Mouse (Mus musculus): ENCODE measurements around the gene Kpna1.

DNA sequence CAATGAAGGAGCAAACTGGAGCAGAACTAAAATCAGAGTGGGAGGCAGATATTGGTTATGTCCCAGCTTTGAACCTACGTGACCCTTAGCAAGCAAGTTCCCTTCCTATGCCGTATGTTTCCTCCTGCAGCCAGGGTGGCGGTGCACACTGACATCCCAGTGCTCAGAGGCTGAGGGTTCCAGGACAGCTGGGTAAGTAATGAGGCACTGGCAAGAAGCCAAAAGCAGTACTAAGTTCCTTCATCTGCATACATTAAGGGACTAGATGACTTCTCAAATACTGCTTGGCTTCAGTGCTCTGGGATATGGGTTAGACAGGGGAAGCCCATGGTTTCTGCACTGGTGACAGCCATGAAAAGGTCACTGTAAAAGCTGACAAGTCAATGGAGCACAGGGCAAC is 89.8 kb downstream of the Kpna1 start:
- no peak for TF ChIP-seq POLR2A (IDR thresholded peaks at IDR 0.05; ENCODE audit: low read depth, low read length)
- TF ChIP-seq CTCF (IDR thresholded peaks at IDR 0.05; ENCODE audit: extremely low read depth, insufficient read length, insufficient replicate concordance, low read depth, low read length) = no peak
